Mouse (Mus musculus): Measurements from ENCODE around the gene Enam.
"Not testable (repeated sequence)": the region's sequence is repeated elsewhere in the genome, so short reads cannot be mapped to it uniquely, and the experiment has no call there.

The Enam gene

GRCm38 (mm10) chr5:88487675-88488074 is at the start of gene Enam:
TSS of gene Enam (plus strand) at chr5:88487975.
- no peak for DNase-seq (ENCODE audit: extremely low spot score, low spot score)

GRCm38 (mm10) chr5:88455691-88456090 is 32.1 kb upstream of the Enam start, which contains the start of gene Ambn:
TSS of gene Ambn (plus strand) at chr5:88455991.
- no peak for DNase-seq (ENCODE audit: extremely low spot score, low spot score)

GRCm38 (mm10) chr5:88467471-88467870 is 20.3 kb upstream of the Enam start:
- DNase-seq (ENCODE audit: extremely low spot score, low spot score): no peak

- no peak for DNase-seq (ENCODE audit: extremely low spot score, low spot score)
These were observed 18.7 kb upstream of the Enam start for GRCm38 (mm10) chr5:88468807-88469704.

- no peak for DNase-seq (ENCODE audit: extremely low spot score, low spot score)
These were observed 1.2 kb downstream of the Enam start for GRCm38 (mm10) chr5:88489004-88489403.

GRCm38 (mm10) chr5:88491111-88491510 is 3.3 kb downstream of the Enam start:
- DNase-seq (ENCODE audit: extremely low spot score, low spot score): no peak

GRCm38 (mm10) chr5:88499781-88500180 is 12.0 kb downstream of the Enam start:
- no peak for DNase-seq (ENCODE audit: extremely low spot score, low spot score)

GRCm38 (mm10) chr5:88508555-88508954 is 20.8 kb downstream of the Enam start:
- DNase-seq (ENCODE audit: extremely low spot score, low spot score): no peak

- no peak for DNase-seq (ENCODE audit: extremely low spot score, low spot score)
These were observed 21.2 kb downstream of the Enam start for GRCm38 (mm10) chr5:88508990-88509389.

- no peak for DNase-seq (ENCODE audit: extremely low spot score, low spot score)
These were observed 31.5 kb downstream of the Enam start for GRCm38 (mm10) chr5:88519232-88519631.

- no peak for DNase-seq (ENCODE audit: extremely low spot score, low spot score)
These were observed 39.9 kb downstream of the Enam start, which contains the start of gene Jchain for GRCm38 (mm10) chr5:88527657-88528056. TSS of gene Jchain (minus strand) at chr5:88527891.

- no peak for DNase-seq (ENCODE audit: extremely low spot score, low spot score)
These were observed 43.1 kb downstream of the Enam start for GRCm38 (mm10) chr5:88530908-88531307.

GRCm38 (mm10) chr5:88534697-88535096 is 46.9 kb downstream of the Enam start:
- no peak for DNase-seq (ENCODE audit: extremely low spot score, low spot score)

- DNase-seq (ENCODE audit: extremely low spot score, low spot score): no peak
These were observed 53.1 kb downstream of the Enam start for GRCm38 (mm10) chr5:88540845-88541244.

GRCm38 (mm10) chr5:88542651-88543282 is 55.0 kb downstream of the Enam start:
- no peak for DNase-seq (ENCODE audit: extremely low spot score, low spot score)

GRCm38 (mm10) chr5:88544411-88544810 is 56.6 kb downstream of the Enam start:
- not testable (repeated sequence) for DNase-seq (ENCODE audit: extremely low spot score, low spot score)

- DNase-seq (ENCODE audit: extremely low spot score, low spot score): no peak
These were observed 57.8 kb downstream of the Enam start for GRCm38 (mm10) chr5:88545536-88545935.

GRCm38 (mm10) chr5:88553271-88554085 is 65.7 kb downstream of the Enam start:
- no peak for DNase-seq (ENCODE audit: extremely low spot score, low spot score)

GRCm38 (mm10) chr5:88554086-88554886 is 66.5 kb downstream of the Enam start, which contains the start of gene Utp3:
TSS of gene Utp3 (plus strand) at chr5:88554462.
- peak; percentile 96 for DNase-seq (ENCODE audit: extremely low spot score, low spot score)

Data from neural tube, embryonic 10.5 days (tissue).